Mouse (Mus musculus) gastrocnemius, adult 2 months (tissue): ENCODE measurements around the gene Traf2. TPM values are rescaled to one million over a fixed set of nuclear protein-coding genes. Genes with fewer than 3 reads are reported as not detected.

Experiments
- DNase-seq: peaks from one replicate; pipeline ENCODE4 v3.0.0; 2022
- H3K27ac ChIP-seq: fragments of 200-600 bp; 2 replicates; pipeline ENCODE4 v1.8.1; 2022; ENCODE audit warnings: mild to moderate bottlenecking
- H3K4me3 ChIP-seq: fragments of 200-600 bp; 2 replicates; pipeline ENCODE4 v1.8.1; 2022; ENCODE audit warnings: mild to moderate bottlenecking, moderate library complexity
- CTCF ChIP-seq: fragments of 200-600 bp; IDR thresholded peaks from 2 replicates; pipeline ENCODE4 v1.8.1; 2022; ENCODE audit warnings: antibody characterized with exemption, mild to moderate bottlenecking, moderate library complexity
- intact Hi-C: fragments of 180-260 bp; cut with DNase I; formaldehyde crosslinking; loops from one replicate; pipeline ENCODE4 v1.15.1; 2025
- total RNA-seq, 2 experiments: library from RNA; stranded (reverse); gene quantifications; 2 replicates each; pipeline ENCODE4 v1.2.3; 2021

Gene Traf2
- total RNA-seq, 2 experiments from 2014 or later: 12.4 to 13.1 TPM

- DNase-seq: no peak
- peak; percentile 6; the same call in 1 of the 2 replicates for TF ChIP-seq CTCF
- Histone ChIP-seq H3K27ac (no peak overlapping the region), H3K4me3 (no peak overlapping the region)
- intact Hi-C loops: no loop called here
Measured at GRCm38 (mm10) chr2:25506964-25507363, 39.8 kb downstream of the Traf2 start.

DNA sequence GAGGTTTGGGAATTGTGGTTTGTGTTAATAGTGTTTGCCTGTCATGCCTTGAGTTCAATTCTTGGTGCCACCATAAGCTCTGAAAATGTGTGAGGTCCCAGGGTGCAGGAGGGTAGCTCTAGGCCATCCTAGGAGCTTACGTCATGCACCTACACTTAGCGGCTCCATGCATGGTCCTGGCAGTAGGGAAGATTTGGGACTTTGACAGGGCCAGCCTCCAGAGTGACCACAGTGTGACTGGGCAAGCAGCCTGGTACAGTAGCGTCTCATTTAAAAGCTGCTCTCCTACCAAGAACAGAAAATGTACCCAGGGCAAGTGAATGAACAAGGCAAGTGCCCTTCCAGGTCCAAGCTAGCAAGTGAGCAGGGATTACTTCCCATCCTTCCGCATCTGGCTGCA, 40.9 kb downstream of the Traf2 start:
- intact Hi-C loops: no loop called here
- Histone ChIP-seq H3K27ac (no peak overlapping the region), H3K4me3 (no peak overlapping the region)
- no peak for TF ChIP-seq CTCF
- DNase-seq: no peak

DNA sequence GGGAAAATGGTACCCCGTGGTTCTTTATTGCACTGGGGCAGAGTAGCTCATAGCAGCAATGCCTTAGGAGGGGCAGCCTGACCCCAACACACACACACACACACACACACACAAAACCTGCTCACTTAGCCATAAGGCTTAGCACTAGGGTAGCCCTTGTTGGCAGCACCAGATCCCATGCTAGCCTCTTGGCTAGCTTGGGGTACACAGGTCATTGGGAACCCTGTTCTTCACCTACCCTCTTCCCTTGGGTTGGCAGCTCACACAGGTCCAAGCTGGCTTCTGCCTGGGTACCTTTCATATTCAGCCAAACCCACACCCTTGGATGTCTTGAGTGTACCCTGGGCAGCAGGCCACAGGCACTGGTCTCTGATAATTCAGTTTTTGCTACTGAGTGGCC, 41.7 kb downstream of the Traf2 start:
- intact Hi-C loops: no loop called here
- DNase-seq: no peak
- H3K27ac ChIP-seq: no peak overlapping the region
- TF ChIP-seq CTCF: no peak
- no peak overlapping the region for H3K4me3 ChIP-seq

DNA sequence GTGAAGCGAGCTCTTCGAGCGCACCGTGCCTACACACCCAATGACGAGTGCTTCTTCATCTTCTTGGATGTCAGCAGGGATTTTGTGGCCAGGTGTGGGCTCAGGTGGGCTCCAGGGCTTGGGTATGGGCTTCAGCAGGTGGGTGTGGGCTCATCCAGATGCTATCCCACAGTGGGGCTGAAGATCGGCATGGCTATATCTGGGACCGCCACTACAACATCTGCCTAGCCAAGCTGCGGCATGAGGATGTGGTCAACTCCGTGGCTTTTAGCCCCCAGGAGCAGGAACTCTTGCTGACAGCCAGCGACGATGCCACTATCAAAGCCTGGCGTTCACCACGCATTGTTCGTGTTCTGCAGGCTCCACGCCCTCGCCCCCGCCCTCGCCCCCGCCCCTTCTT, 42.2 kb downstream of the Traf2 start:
- Histone ChIP-seq H3K4me3 (no peak overlapping the region), H3K27ac (no peak overlapping the region)
- TF ChIP-seq CTCF: no peak
- no peak for DNase-seq
- intact Hi-C loops: no loop called here

- no peak overlapping the region for H3K27ac ChIP-seq
- H3K4me3 ChIP-seq: no peak overlapping the region
- DNase-seq: no peak
- TF ChIP-seq CTCF: no peak
- intact Hi-C loops: no loop called here
Measured at GRCm38 (mm10) chr2:25502726-25503125, 44.0 kb downstream of the Traf2 start.

- no peak for TF ChIP-seq CTCF
- Histone ChIP-seq H3K4me3 (peak within 1 kb of the TSS; percentile 84), H3K27ac (peak within 1 kb of the TSS; percentile 97)
- intact Hi-C loops: no loop called here
- DNase-seq: no peak
Measured at GRCm38 (mm10) chr2:25501593-25502486, 44.9 kb downstream of the Traf2 start, which contains the start of gene C8g. TSS of gene C8g (minus strand) at chr2:25501719.

DNA sequence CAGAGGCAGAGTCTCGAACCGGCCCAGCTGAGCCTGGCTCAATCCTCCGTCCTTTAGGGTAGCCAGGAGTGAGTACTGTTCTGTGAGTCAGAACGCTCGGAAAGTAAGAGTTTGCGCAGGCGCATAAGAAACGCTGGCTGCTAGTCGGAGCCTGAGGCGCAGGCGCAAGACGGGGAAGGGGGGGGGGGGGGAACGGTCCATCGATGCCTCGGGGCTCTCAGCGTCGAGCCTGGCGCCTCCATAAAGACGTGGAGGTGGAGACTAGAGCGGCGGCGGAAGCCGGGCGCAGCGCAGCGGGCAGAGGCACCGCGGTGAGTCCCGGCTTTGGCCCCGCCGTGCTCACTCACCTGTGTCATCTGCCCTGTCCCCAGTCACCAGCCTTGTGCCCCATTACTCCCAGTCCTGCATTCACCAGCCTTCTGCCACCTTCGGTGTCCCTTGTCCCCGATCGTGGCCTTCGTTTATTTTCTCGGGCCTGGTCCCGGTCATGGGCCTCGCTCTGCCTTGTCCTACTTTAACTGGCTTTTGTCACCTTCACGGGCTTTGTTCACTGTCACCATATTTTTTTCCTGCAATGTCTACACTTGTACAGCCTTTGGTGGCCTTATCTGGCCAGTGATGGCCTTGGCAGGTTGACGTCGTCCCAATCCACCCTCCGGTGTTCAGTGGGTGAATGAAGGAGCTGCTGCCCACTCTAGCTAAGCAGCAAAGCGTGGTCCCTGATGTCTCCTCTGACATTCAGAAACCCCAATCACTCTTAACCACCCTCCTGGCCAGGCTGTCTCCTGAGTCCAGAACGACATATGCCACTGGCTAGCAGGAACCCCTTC, 45.9 kb downstream of the Traf2 start, which contains the start of gene Fbxw5:
Gene Fbxw5 (plus strand): TSS at position 175 of the 830 bp plus-strand sequence.
- Histone ChIP-seq H3K4me3 (peak within 1 kb of the TSS; percentile 84), H3K27ac (peak within 1 kb of the TSS; percentile 97)
- intact Hi-C loops: no loop called here
- TF ChIP-seq CTCF: peak; percentile 1; the same call in 1 of the 2 replicates
- peak; percentile 92 for DNase-seq

- peak overlapping the region; percentile 97 for H3K27ac ChIP-seq
- H3K4me3 ChIP-seq: peak overlapping the region; percentile 84
- no peak for TF ChIP-seq CTCF
- DNase-seq: no peak
- intact Hi-C loops: no loop called here
Measured at GRCm38 (mm10) chr2:25500071-25500575, 46.6 kb downstream of the Traf2 start.

GRCm38 (mm10) chr2:25498622-25499478, 47.9 kb downstream of the Traf2 start:
- Histone ChIP-seq H3K4me3 (no peak overlapping the region), H3K27ac (no peak overlapping the region)
- no peak for DNase-seq
- peak; percentile 31 for TF ChIP-seq CTCF
- intact Hi-C loops: no loop called here

DNA sequence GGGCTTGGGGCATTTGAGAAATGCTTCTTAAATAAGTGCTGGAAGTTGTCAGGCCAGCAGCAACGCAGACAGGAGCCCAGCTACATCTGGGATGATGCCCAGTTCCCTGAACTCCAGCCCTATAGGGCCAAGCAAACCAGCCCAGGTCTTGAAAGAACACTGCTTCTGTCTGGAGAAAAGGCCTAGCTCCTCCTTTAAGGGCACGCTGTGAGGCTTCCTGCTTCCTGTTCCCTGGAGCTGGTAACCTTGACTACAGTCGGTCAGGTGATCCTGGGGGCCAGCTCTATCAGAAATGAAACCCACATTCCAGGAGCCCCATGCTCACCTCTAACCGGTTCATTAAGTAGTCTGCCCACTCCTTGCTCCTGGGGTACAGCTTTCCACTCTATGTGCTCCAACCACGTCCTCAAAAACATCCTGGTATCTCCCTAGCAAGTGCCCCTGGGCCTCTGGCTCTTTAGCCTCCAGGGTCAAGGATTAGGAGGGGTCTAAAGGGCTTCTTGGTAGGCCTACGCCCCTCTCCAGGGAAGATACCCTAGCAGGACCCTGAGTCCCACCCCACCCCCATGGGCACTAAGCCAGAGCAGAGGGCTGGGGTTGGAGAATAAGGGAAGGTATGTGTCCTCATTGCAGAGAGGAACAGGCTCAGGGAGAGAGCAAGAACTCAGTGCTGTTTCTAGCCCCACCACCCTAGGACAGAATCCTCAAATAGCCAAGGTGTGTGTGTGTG, 48.7 kb downstream of the Traf2 start:
- H3K27ac ChIP-seq: no peak overlapping the region
- no peak for TF ChIP-seq CTCF
- H3K4me3 ChIP-seq: no peak overlapping the region
- DNase-seq: no peak
- intact Hi-C loops: no loop called here

DNA sequence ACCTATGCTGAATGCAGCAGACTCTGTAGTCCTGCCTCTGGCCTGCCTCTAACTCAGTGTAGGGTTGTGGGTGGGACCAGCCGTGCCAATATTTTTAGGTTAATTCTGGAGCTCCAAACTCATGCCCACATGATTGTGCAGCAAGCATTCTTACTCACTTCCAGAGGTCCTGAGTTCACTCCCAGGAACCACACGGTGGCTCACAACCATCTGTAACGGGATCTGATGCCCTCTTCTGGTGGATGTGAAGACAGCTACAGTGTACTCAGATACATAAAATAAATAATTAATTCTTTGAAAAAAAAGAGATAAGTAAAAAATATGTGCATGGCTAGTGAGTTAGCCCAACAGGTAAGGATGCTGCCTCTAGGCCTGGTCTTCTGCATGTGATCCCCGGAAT, 50.3 kb downstream of the Traf2 start:
- H3K4me3 ChIP-seq: no peak overlapping the region
- peak; percentile 58 for TF ChIP-seq CTCF
- intact Hi-C loops: no loop called here
- DNase-seq: no peak
- no peak overlapping the region for H3K27ac ChIP-seq
